Comparison of ENCODE assay signal across 7 mouse cellular contexts in the genomic region with DNA sequence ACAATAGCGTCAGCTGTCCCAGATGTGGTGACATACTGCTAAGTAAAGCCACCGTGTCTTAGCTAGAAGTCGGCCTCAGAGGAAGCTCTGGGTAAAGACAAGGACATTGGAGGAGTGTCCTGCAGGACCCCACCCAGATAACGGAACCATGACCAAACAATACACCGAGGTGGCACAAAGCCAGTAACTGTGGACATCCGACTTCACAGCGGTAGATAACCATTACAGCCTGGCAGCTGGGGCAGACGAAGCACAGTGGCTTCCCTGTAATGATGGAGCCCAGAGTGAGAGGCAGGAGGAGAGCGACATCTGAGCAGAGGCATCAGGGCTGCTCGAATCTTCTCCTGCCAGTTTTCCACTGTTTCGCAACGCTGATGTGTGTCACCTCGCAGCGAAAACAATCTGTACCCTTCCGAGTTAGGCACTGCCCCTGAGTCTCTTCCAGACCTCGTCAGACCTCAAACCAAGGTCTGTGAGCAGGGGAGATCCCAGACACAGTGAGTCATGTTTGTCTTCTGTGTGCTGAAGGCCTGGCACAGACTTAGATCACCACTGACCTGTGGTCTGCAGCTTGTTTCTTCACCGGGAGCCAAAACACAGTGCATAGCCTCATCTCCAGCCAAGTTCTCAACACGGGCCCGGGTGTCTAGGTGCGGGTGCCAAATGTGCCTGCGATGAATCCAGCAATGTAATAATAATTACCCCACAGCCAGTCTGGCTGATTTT.
DNase-seq lines count a peak whose midpoint lies in the region; TF ChIP-seq lines count a peak whose summit lies in the region.

No protein-coding gene starts in this region.

- intact Hi-C loops in left cerebral cortex, postnatal 14 days (cut with DNase I), result no loop called here

- no peak overlapping the region for H3K27ac ChIP-seq in MEL (ENCODE audit: control insufficient read depth, low read depth, low read length)

- no peaks in the 10 kb centered on the region for H3K36me3 ChIP-seq in MEL (ENCODE audit: control insufficient read depth in 1 of 2, insufficient read depth in 2 of 2, low read length in 2 of 2)

- TF ChIP-seq POLR2A in MEL (IDR thresholded peaks at IDR 0.05; ENCODE audit: control insufficient read depth in 1 of 2, insufficient read depth in 1 of 2, low read depth in 1 of 2, low read length in 2 of 2, poor library complexity in 1 of 2), result no peak
- no peak for TF ChIP-seq POLR2A in lung, adult 2 months (IDR thresholded peaks at IDR 0.05; ENCODE audit: borderline replicate concordance, extremely low read depth, low read depth, low read length)

- H3K4me3 ChIP-seq in MEL (ENCODE audit: control insufficient read depth in 1 of 2, insufficient read depth in 1 of 2, low read depth in 2 of 2, low read length in 2 of 2), result no peak overlapping the region
- no peak overlapping the region for H3K4me3 ChIP-seq in lung, adult 2 months (replicated peaks; ENCODE audit: extremely low read depth, low read depth, low read length)

- DNase-seq in 3134 (ENCODE audit: extremely low read depth, insufficient read length, low spot score), result peak; percentile 88
- DNase-seq in MEL (ENCODE audit: low read depth, low spot score), result peak; percentile 12
- peak; percentile 71 for DNase-seq in cerebellum, adult 9-11 months
- peak; percentile 28 for DNase-seq in heart, adult 8-10 months (ENCODE audit: low spot score)
- peak; percentile 8 for DNase-seq in lung, adult 2 months
- DNase-seq in frontal cortex, postnatal 25 days (ENCODE audit: low spot score in 2 of 2), result no peak
- DNase-seq in left cerebral cortex, postnatal 14 days (ENCODE audit: low spot score in 2 of 2), result no peak

- WGBS in lung, adult 2 months, result 46% methylated on average over 21 of the region's 21 CpGs

- TF ChIP-seq CTCF in MEL (IDR thresholded peaks at IDR 0.05 in 2 of 3, conservative IDR thresholded peaks at IDR 0.05 in 1 of 3; ENCODE audit: control insufficient read depth in 1 of 3, insufficient read depth in 1 of 3, low read depth in 2 of 3, low read length in 3 of 3, poor library complexity in 1 of 3, severe bottlenecking in 1 of 3), result no peak
- TF ChIP-seq CTCF in lung, adult 2 months (IDR thresholded peaks at IDR 0.05; ENCODE audit: insufficient read depth, low read length), result no peak

- peaks cover 0 to 8% of the 10 kb centered on the region in 2 experiments; a peak in 2 of 4 replicates for H3K4me1 ChIP-seq in MEL (ENCODE audit: control insufficient read depth in 1 of 2, insufficient read depth in 2 of 2, low read length in 2 of 2)
- peaks cover 6% of the 10 kb centered on the region; the same call in 1 of the 2 replicates for H3K4me1 ChIP-seq in lung, adult 2 months (ENCODE audit: control insufficient read depth, insufficient read depth, low read length)

- H3K79me2 ChIP-seq in MEL (ENCODE audit: control insufficient read depth, insufficient read depth, low read length, poor library complexity), result no peaks in the 10 kb centered on the region

- peaks cover 0 to 2% of the 10 kb centered on the region in 2 experiments; a peak in 1 of 4 replicates for H3K27me3 ChIP-seq in MEL (ENCODE audit: control insufficient read depth in 1 of 2, insufficient read depth in 2 of 2, low read length in 2 of 2)

- no peaks in the 10 kb centered on the region for H3K9me3 ChIP-seq in MEL (replicated peaks; ENCODE audit: insufficient read depth, low read length)

- no peak for TF ChIP-seq RAD21 in MEL (IDR thresholded peaks at IDR 0.05; ENCODE audit: low read depth, low read length)

- TF ChIP-seq EP300 in MEL (IDR thresholded peaks at IDR 0.05; ENCODE audit: low read depth in 1 of 2, low read length in 2 of 2), result no peak

- H3K9ac ChIP-seq in MEL (ENCODE audit: control insufficient read depth, low read depth, low read length, poor library complexity, severe bottlenecking), result no peak overlapping the region

TF ChIP-seq in MEL, 35 proteins besides CTCF, POLR2A, EP300 and RAD21:
- TF ChIP-seq RCOR1 (IDR thresholded peaks at IDR 0.05; ENCODE audit: low read depth, low read length) (no peak), ZC3H11A (IDR thresholded peaks at IDR 0.05; ENCODE audit: low read depth, low read length) (no peak), MAX (IDR thresholded peaks at IDR 0.05; ENCODE audit: low read length) (no peak), UBTF (IDR thresholded peaks at IDR 0.05; ENCODE audit: borderline replicate concordance, insufficient read depth, low read depth, low read length) (no peak), POLR2AphosphoS2 (IDR thresholded peaks at IDR 0.05; ENCODE audit: low read length) (no peak), NRF1 (IDR thresholded peaks at IDR 0.05; ENCODE audit: insufficient read depth, low read depth, low read length, poor library complexity, severe bottlenecking) (no peak), NELFE (IDR thresholded peaks at IDR 0.05; ENCODE audit: low read depth, low read length) (no peak), GABPA (IDR thresholded peaks at IDR 0.05; ENCODE audit: low read depth, low read length) (no peak), E2F4 (IDR thresholded peaks at IDR 0.05; ENCODE audit: borderline replicate concordance, low read depth, low read length) (no peak), GATA1 (IDR thresholded peaks at IDR 0.05; ENCODE audit: low read depth, low read length) (no peak)

Comparison
In these comparisons a context has a peak if more than half of its experiments do, and no peak if none do; other contexts are left out.
1. DNase-seq: peak in 3134 (single experiment), MEL (single experiment), cerebellum, adult 9-11 months (single experiment), heart, adult 8-10 months (single experiment) and lung, adult 2 months (single experiment); none in frontal cortex, postnatal 25 days (0 of 2) and left cerebral cortex, postnatal 14 days (0 of 2).